Mouse (Mus musculus) bone marrow, adult 2 months (tissue): ENCODE data around the gene Lmbr1. TPM values are rescaled to one million over a fixed set of nuclear protein-coding genes. Genes with fewer than 3 reads are reported as not detected.

Experiments used
- H3K27ac ChIP-seq: fragments of 200-500 bp; 2 replicates; pipeline ENCODE4 v1.5.1; 2012; ENCODE audit warnings: low read depth, mild to moderate bottlenecking, control low read depth, inconsistent platforms, low read length; ENCODE audit not compliant: control insufficient read depth, poor library complexity, insufficient read depth
- H3K4me1 ChIP-seq: fragments of 200-500 bp; 2 replicates; pipeline ENCODE4 v1.6.1; 2011; ENCODE audit warnings: low read length; ENCODE audit not compliant: control insufficient read depth, insufficient read depth
- H3K4me3 ChIP-seq: fragments of 200-500 bp; replicated peaks from 2 replicates; pipeline ENCODE3; 2011; ENCODE audit warnings: mild to moderate bottlenecking, low read depth, low read length, control low read depth; ENCODE audit not compliant: control insufficient read depth
- CTCF ChIP-seq: fragments of 200-500 bp; IDR thresholded peaks from 2 replicates; pipeline ENCODE4 v1.5.1; 2011; ENCODE audit warnings: low read length, control low read depth; ENCODE audit not compliant: control insufficient read depth, insufficient read depth
- POLR2A ChIP-seq: fragments of 200-500 bp; IDR thresholded peaks from 2 replicates; pipeline ENCODE4 v1.6.1; 2011; ENCODE audit warnings: low read depth, mild to moderate bottlenecking, control low read depth, low read length, borderline replicate concordance; ENCODE audit not compliant: control insufficient read depth
- WGBS: fragments of 180-500 bp; shearing (Covaris S2); methylation state at CpG from one replicate; pipeline ENCODE4 v1.1.7; 2018; 5-methylcytosine and 5-hydroxymethylcytosine counted together
- polyA plus RNA-seq: library from polyadenylated mRNA; stranded (reverse); fragments of >200 nt; gene quantifications from 2 replicates; pipeline ENCODE4 v1.2.4, GENCODE M21; 2011; ENCODE audit warnings: low replicate concordance; ENCODE audit not compliant: missing spikeins, insufficient read depth, insufficient read length

Lmbr1 gene
- polyA plus RNA-seq, 1 experiment = 2.2 TPM

- TF ChIP-seq POLR2A (no peak), CTCF (no peak)
- Histone ChIP-seq H3K4me1 (no peaks in the 10 kb centered on the region), H3K4me3 (no peak overlapping the region), H3K27ac (no peak overlapping the region)
- 57% methylated on average over 1 of the region's 1 CpGs for WGBS
These were observed 133.4 kb downstream of the Lmbr1 start for GRCm38 (mm10) chr5:29244769-29245168.

GRCm38 (mm10) chr5:29238379-29238778, 139.8 kb downstream of the Lmbr1 start:
- Histone ChIP-seq H3K27ac (no peak overlapping the region), H3K4me3 (no peak overlapping the region), H3K4me1 (no peaks in the 10 kb centered on the region)
- TF ChIP-seq CTCF (no peak), POLR2A (no peak)

GRCm38 (mm10) chr5:29230481-29230880, 147.7 kb downstream of the Lmbr1 start:
- 41% methylated on average over 2 of the region's 2 CpGs for WGBS
- Histone ChIP-seq H3K4me1 (no peaks in the 10 kb centered on the region), H3K4me3 (no peak overlapping the region), H3K27ac (no peak overlapping the region)
- no peak for TF ChIP-seq POLR2A
- no peak for TF ChIP-seq CTCF

- H3K4me3 ChIP-seq = no peak overlapping the region
- no peaks in the 10 kb centered on the region for H3K4me1 ChIP-seq
- 88% methylated on average over 7 of the region's 7 CpGs for WGBS
- TF ChIP-seq POLR2A (no peak), CTCF (no peak)
- no peak overlapping the region for H3K27ac ChIP-seq
These were observed 154.1 kb downstream of the Lmbr1 start for GRCm38 (mm10) chr5:29224089-29224488.

GRCm38 (mm10) chr5:29217997-29218396, 160.2 kb downstream of the Lmbr1 start:
- TF ChIP-seq POLR2A (no peak), CTCF (no peak)
- Histone ChIP-seq H3K4me1 (no peaks in the 10 kb centered on the region), H3K4me3 (no peak overlapping the region), H3K27ac (no peak overlapping the region)
- WGBS = 74% methylated on average over 3 of the region's 3 CpGs

- TF ChIP-seq POLR2A (no peak), CTCF (no peak)
- Histone ChIP-seq H3K4me3 (no peak overlapping the region), H3K4me1 (no peaks in the 10 kb centered on the region), H3K27ac (no peak overlapping the region)
- 73% methylated on average over 4 of the region's 4 CpGs for WGBS
These were observed 166.1 kb downstream of the Lmbr1 start for GRCm38 (mm10) chr5:29211980-29212555.

- Histone ChIP-seq H3K27ac (no peak overlapping the region), H3K4me3 (no peak overlapping the region), H3K4me1 (no peaks in the 10 kb centered on the region)
- 50% methylated on average over 5 of the region's 5 CpGs for WGBS
- TF ChIP-seq CTCF (no peak), POLR2A (no peak)
These were observed 172.5 kb downstream of the Lmbr1 start for GRCm38 (mm10) chr5:29205690-29206089.

GRCm38 (mm10) chr5:29199868-29200267, 178.3 kb downstream of the Lmbr1 start:
- TF ChIP-seq CTCF = no peak
- WGBS = 28% methylated on average over 3 of the region's 3 CpGs
- no peak overlapping the region for H3K4me3 ChIP-seq
- H3K27ac ChIP-seq = no peak overlapping the region
- H3K4me1 ChIP-seq = no peaks in the 10 kb centered on the region

- Histone ChIP-seq H3K4me1 (no peaks in the 10 kb centered on the region), H3K27ac (no peak overlapping the region), H3K4me3 (no peak overlapping the region)
- WGBS = 82% methylated on average over 4 of the region's 4 CpGs
- TF ChIP-seq POLR2A = no peak
- no peak for TF ChIP-seq CTCF
These were observed 179.2 kb downstream of the Lmbr1 start for GRCm38 (mm10) chr5:29198960-29199488.
